Mouse (Mus musculus): ENCODE measurements around the gene Cpd. TPM values are rescaled to one million over a fixed set of nuclear protein-coding genes. Genes with fewer than 3 reads are reported as not detected.
A peak's percentile ranks its signal among the peaks of the same experiment; 100 is the strongest.
"Not testable (repeated sequence)": the region's sequence is repeated elsewhere in the genome, so short reads cannot be mapped to it uniquely, and the experiment has no call there.

Cpd gene
- polyA plus RNA-seq, 1 experiment from 2014 or later, result 14.4 TPM

- H3K36me3 ChIP-seq (ENCODE audit: control insufficient read depth, insufficient read depth, low read length), result peaks cover 2% of the 10 kb centered on the region; the same call in 1 of the 2 replicates
Observed at GRCm38 (mm10) chr11:76809450-76809849, 37.4 kb downstream of the Cpd start.

DNA sequence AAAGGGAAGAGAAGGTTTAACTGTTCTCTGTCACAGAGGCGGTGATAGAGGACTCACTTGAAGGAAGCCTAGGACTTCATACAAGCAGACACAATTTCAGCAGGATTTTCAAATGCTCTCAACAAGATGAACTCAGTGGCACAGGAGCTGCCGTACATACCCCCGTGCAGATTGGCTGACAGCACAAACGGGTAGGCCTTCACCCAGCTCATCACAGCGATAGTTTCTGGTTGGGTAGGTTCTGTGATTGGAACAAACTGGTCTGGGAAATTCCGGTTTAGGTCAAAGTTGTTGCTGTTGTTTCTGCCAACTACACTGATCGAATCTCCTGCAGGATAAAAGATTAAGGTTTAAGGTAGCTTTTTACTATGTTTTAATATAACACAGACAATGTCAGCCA lies 38.3 kb downstream of the Cpd start:
- no peak overlapping the region for H3K27ac ChIP-seq (ENCODE audit: low read depth, low read length)
- no peaks in the 10 kb centered on the region for H3K4me1 ChIP-seq (ENCODE audit: control insufficient read depth, insufficient read depth, low read length)
- H3K4me2 ChIP-seq, result no peak overlapping the region
- WGBS, result 92% methylated on average over 7 of the region's 7 CpGs
- no peak overlapping the region for H3K4me3 ChIP-seq (ENCODE audit: low read depth, low read length)
- H3K9ac ChIP-seq (ENCODE audit: low read length), result no peak overlapping the region
- ATAC-seq (ENCODE audit: low FRiP score) (no peak), DNase-seq (ENCODE audit: low spot score, missing footprints) (no peak)
- no peaks in the 10 kb centered on the region for H3K9me3 ChIP-seq (ENCODE audit: control insufficient read depth, low read length)
- peaks cover 2% of the 10 kb centered on the region; the same call in 1 of the 2 replicates for H3K36me3 ChIP-seq (ENCODE audit: control insufficient read depth, insufficient read depth, low read length)
- H3K27me3 ChIP-seq (ENCODE audit: control insufficient read depth, insufficient read depth, low read length), result no peaks in the 10 kb centered on the region

More at GRCm38 (mm10) chr11:76809450-76809849, 37.4 kb downstream of the Cpd start:
- no peak overlapping the region for H3K9ac ChIP-seq (ENCODE audit: low read length)
- no peaks in the 10 kb centered on the region for H3K4me1 ChIP-seq (ENCODE audit: control insufficient read depth, insufficient read depth, low read length)
- H3K27ac ChIP-seq (ENCODE audit: low read depth, low read length), result no peak overlapping the region
- no peaks in the 10 kb centered on the region for H3K27me3 ChIP-seq (ENCODE audit: control insufficient read depth, insufficient read depth, low read length)
- ATAC-seq (ENCODE audit: low FRiP score) (no peak), DNase-seq (ENCODE audit: low spot score, missing footprints) (peak; percentile 37)
- no peak overlapping the region for H3K4me2 ChIP-seq
- H3K9me3 ChIP-seq (ENCODE audit: control insufficient read depth, low read length), result no peaks in the 10 kb centered on the region
- 67% methylated on average over 3 of the region's 3 CpGs for WGBS
- no peak overlapping the region for H3K4me3 ChIP-seq (ENCODE audit: low read depth, low read length)

- no peak overlapping the region for H3K9ac ChIP-seq (ENCODE audit: low read length)
- no peaks in the 10 kb centered on the region for H3K4me1 ChIP-seq (ENCODE audit: control insufficient read depth, insufficient read depth, low read length)
- H3K27ac ChIP-seq (ENCODE audit: low read depth, low read length), result no peak overlapping the region
- DNase-seq (ENCODE audit: low spot score, missing footprints) (peak; percentile 69), ATAC-seq (ENCODE audit: low FRiP score) (no peak)
- peaks cover 2% of the 10 kb centered on the region; the same call in 1 of the 2 replicates for H3K36me3 ChIP-seq (ENCODE audit: control insufficient read depth, insufficient read depth, low read length)
- no peak overlapping the region for H3K4me2 ChIP-seq
- WGBS, result 88% methylated on average over 3 of the region's 3 CpGs
- H3K27me3 ChIP-seq (ENCODE audit: control insufficient read depth, insufficient read depth, low read length), result no peaks in the 10 kb centered on the region
- no peak overlapping the region for H3K4me3 ChIP-seq (ENCODE audit: low read depth, low read length)
- no peaks in the 10 kb centered on the region for H3K9me3 ChIP-seq (ENCODE audit: control insufficient read depth, low read length)
Observed at GRCm38 (mm10) chr11:76807007-76807679, 39.7 kb downstream of the Cpd start.

DNA sequence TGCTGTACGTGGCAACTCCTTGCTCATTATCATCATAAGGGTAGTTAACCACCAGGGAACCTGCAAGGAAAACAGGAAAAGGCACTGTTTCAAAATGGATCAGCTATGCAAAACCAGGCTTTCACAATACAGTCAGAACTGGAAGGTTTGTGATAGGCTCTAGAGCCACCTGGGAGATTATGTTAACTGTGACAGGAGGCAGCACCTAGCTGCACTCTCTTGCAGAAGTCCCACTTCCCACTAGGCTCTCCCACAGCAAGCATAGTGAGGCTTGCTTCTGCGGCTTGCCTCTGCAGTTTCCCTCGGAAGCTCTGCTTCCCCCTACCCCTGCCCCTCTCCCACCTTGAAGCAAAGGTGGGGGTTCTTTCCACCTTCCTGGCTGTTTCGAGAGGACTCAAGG lies 40.8 kb downstream of the Cpd start:
- Histone ChIP-seq H3K9me3 (ENCODE audit: control insufficient read depth, low read length) (no peaks in the 10 kb centered on the region), H3K4me1 (ENCODE audit: control insufficient read depth, insufficient read depth, low read length) (no peaks in the 10 kb centered on the region), H3K36me3 (ENCODE audit: control insufficient read depth, insufficient read depth, low read length) (peaks cover 2% of the 10 kb centered on the region; the same call in 1 of the 2 replicates), H3K9ac (ENCODE audit: low read length) (no peak overlapping the region), H3K4me2 (no peak overlapping the region), H3K4me3 (ENCODE audit: low read depth, low read length) (no peak overlapping the region), H3K27ac (ENCODE audit: low read depth, low read length) (no peak overlapping the region), H3K27me3 (ENCODE audit: control insufficient read depth, insufficient read depth, low read length) (no peaks in the 10 kb centered on the region)
- ATAC-seq (ENCODE audit: low FRiP score) (no peak), DNase-seq (ENCODE audit: low spot score, missing footprints) (no peak)
- 84% methylated on average over 4 of the region's 4 CpGs for WGBS

DNA sequence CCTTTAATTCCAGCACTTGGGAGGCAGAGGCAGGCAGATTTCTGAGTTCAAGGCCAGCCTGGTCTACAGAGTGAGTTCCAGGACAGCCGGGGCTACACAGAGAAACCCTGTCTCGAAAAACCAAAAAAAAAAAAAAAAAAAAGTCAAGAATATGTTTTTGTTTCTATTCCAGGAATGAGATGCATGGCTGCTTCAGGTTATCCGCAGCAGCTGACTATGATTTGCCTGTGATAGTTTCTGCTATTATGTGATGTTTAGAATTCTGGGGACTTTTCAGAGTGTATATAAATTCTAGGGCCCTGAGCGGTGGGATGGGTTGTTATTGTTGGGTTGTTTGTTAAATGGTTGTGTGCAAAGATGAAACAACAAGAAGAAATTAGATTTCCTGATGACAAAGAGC lies 41.7 kb downstream of the Cpd start:
- not testable (repeated sequence) for ATAC-seq (ENCODE audit: low FRiP score); H3K27ac ChIP-seq (ENCODE audit: low read depth, low read length); DNase-seq (ENCODE audit: low spot score, missing footprints); H3K4me3 ChIP-seq (ENCODE audit: low read depth, low read length); H3K4me2 ChIP-seq; H3K9ac ChIP-seq (ENCODE audit: low read length); H3K4me1 ChIP-seq (ENCODE audit: control insufficient read depth, insufficient read depth, low read length); H3K9me3 ChIP-seq (ENCODE audit: control insufficient read depth, low read length); H3K36me3 ChIP-seq (ENCODE audit: control insufficient read depth, insufficient read depth, low read length); H3K27me3 ChIP-seq (ENCODE audit: control insufficient read depth, insufficient read depth, low read length)
- WGBS, result 98% methylated on average over 4 of the region's 4 CpGs

DNA sequence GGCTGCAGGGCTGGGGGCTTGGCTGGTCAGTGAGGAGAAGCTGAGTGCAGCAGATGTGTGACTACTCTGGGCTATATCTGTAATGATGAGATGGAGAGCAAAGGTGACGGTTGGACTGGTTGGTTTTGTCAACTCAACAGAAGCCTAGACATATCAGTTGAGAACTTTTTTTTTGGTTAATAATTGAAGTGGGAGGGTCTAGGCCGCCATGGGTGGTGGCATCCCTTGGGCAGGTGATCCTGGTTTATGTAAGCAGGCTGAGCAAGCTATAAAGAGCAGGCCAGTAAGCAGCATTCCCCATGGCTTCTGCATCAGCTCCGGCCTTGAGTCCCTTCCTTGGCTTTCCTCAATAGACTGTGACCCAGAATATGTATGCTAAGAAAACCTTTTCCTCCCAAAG lies 43.6 kb downstream of the Cpd start:
- 0 out of 2 replicates have a peak, but pooled peaks cover 2% of the 10 kb centered on the region for H3K36me3 ChIP-seq (ENCODE audit: control insufficient read depth, insufficient read depth, low read length)

GRCm38 (mm10) chr11:76797236-76797635 lies 49.6 kb downstream of the Cpd start:
- no peaks in the 10 kb centered on the region for H3K27me3 ChIP-seq (ENCODE audit: control insufficient read depth, insufficient read depth, low read length)
- no peak for ATAC-seq (ENCODE audit: low FRiP score)
- no peak for DNase-seq (ENCODE audit: low spot score, missing footprints)
- no peak overlapping the region for H3K9ac ChIP-seq (ENCODE audit: low read length)
- H3K9me3 ChIP-seq (ENCODE audit: control insufficient read depth, low read length), result no peaks in the 10 kb centered on the region
- peaks cover 5% of the 10 kb centered on the region; the same call in 1 of the 2 replicates for H3K36me3 ChIP-seq (ENCODE audit: control insufficient read depth, insufficient read depth, low read length)
- H3K4me3 ChIP-seq (ENCODE audit: low read depth, low read length), result no peak overlapping the region
- no peaks in the 10 kb centered on the region for H3K4me1 ChIP-seq (ENCODE audit: control insufficient read depth, insufficient read depth, low read length)
- no peak overlapping the region for H3K27ac ChIP-seq (ENCODE audit: low read depth, low read length)
- 96% methylated on average over 6 of the region's 6 CpGs for WGBS
- H3K4me2 ChIP-seq, result no peak overlapping the region

More for the DNA sequence above, 43.6 kb downstream of the Cpd start:
- Histone ChIP-seq H3K4me2 (no peak overlapping the region), H3K4me3 (ENCODE audit: low read depth, low read length) (no peak overlapping the region), H3K9me3 (ENCODE audit: control insufficient read depth, low read length) (no peaks in the 10 kb centered on the region), H3K27ac (ENCODE audit: low read depth, low read length) (no peak overlapping the region), H3K4me1 (ENCODE audit: control insufficient read depth, insufficient read depth, low read length) (no peaks in the 10 kb centered on the region), H3K9ac (ENCODE audit: low read length) (no peak overlapping the region), H3K27me3 (ENCODE audit: control insufficient read depth, insufficient read depth, low read length) (no peaks in the 10 kb centered on the region)
- 90% methylated on average over 3 of the region's 3 CpGs for WGBS
- ATAC-seq (ENCODE audit: low FRiP score) (no peak), DNase-seq (ENCODE audit: low spot score, missing footprints) (no peak)

- Histone ChIP-seq H3K4me2 (no peak overlapping the region), H3K36me3 (ENCODE audit: control insufficient read depth, insufficient read depth, low read length) (peaks cover 5% of the 10 kb centered on the region; the same call in 1 of the 2 replicates), H3K4me3 (ENCODE audit: low read depth, low read length) (no peak overlapping the region), H3K9ac (ENCODE audit: low read length) (no peak overlapping the region), H3K27ac (ENCODE audit: low read depth, low read length) (no peak overlapping the region), H3K4me1 (ENCODE audit: control insufficient read depth, insufficient read depth, low read length) (no peaks in the 10 kb centered on the region), H3K27me3 (ENCODE audit: control insufficient read depth, insufficient read depth, low read length) (no peaks in the 10 kb centered on the region), H3K9me3 (ENCODE audit: control insufficient read depth, low read length) (no peaks in the 10 kb centered on the region)
- no peak for DNase-seq (ENCODE audit: low spot score, missing footprints)
- ATAC-seq (ENCODE audit: low FRiP score), result no peak
- 93% methylated on average over 5 of the region's 5 CpGs for WGBS
Observed at GRCm38 (mm10) chr11:76795326-76795725, 51.5 kb downstream of the Cpd start.

DNA sequence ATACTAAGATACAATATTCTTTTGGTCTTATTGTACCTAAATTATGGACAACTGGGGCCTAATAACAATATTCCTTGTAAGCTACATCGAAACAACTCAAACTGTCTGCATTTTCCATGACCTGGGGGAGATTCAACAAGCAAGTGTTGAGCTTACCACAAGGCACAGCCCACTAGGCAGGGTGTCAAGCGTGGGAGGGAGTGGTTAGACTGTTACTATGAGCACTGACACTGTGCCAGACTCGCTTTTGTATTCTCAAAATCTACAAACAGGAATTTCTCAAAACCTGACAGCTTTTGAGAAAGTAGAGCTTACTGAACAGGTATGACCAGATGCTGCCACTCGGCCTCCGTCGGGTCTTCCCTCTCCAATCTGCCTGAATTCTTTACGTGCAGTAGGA lies 55.5 kb downstream of the Cpd start:
- DNase-seq (ENCODE audit: low spot score, missing footprints), result no peak
- Histone ChIP-seq H3K4me2 (no peak overlapping the region), H3K9ac (ENCODE audit: low read length) (no peak overlapping the region), H3K36me3 (ENCODE audit: control insufficient read depth, insufficient read depth, low read length) (no peaks in the 10 kb centered on the region), H3K9me3 (ENCODE audit: control insufficient read depth, low read length) (no peaks in the 10 kb centered on the region), H3K4me3 (ENCODE audit: low read depth, low read length) (no peak overlapping the region), H3K4me1 (ENCODE audit: control insufficient read depth, insufficient read depth, low read length) (no peaks in the 10 kb centered on the region), H3K27ac (ENCODE audit: low read depth, low read length) (no peak overlapping the region), H3K27me3 (ENCODE audit: control insufficient read depth, insufficient read depth, low read length) (no peaks in the 10 kb centered on the region)
- WGBS, result 95% methylated on average over 7 of the region's 7 CpGs
- no peak for ATAC-seq (ENCODE audit: low FRiP score)

Measured in midbrain, embryonic 11.5 days (tissue).